19 mouse cellular contexts compared by ENCODE assay signal in the genomic region with DNA sequence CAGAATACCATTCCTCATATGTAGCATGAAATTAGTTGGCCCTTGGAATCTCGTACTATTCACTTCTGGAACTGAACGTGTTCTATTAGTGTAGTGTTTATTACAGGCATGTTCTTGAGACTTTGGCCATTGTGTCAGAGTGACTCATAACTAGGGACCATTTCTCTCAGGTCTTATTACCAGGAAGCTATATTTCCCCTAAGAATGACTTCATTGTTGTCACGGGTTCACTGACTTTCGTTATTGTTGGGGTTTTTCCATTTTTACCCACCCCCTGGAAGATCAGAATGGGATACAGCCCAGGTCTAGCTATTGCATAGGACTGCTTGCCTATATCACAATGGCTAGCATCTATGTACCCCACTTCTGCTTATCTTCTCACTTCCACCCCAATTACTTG. TPM values are rescaled to one million over a fixed set of nuclear protein-coding genes. Genes with fewer than 3 reads are reported as not detected.
A peak's percentile ranks its signal among the peaks of the same experiment; 100 is the strongest.
DNase-seq lines count a peak whose midpoint lies in the region; ATAC-seq and TF ChIP-seq lines count a peak whose summit lies in the region.
"Had no signal": no experiment of that assay in that cellular context is flagged by ENCODE, and none has a peak within 500 bp of the region (broad histone marks: within the 10 kb centered on the region; RNA-seq: fewer than 3 reads in every experiment).

No protein-coding gene starts in this region.

- H3K27ac ChIP-seq in gastrocnemius, adult 2 months: peak overlapping the region; percentile 71
- H3K27ac ChIP-seq in lung, embryonic 16.5 days (ENCODE audit: low read length): no peak overlapping the region
- peak overlapping the region; percentile 29 for H3K27ac ChIP-seq in intestine, embryonic 15.5 days
- H3K27ac ChIP-seq: forebrain, embryonic 15.5 days; hindbrain, embryonic 13.5 days; neural tube, embryonic 13.5 days had no signal

- no peak for TF ChIP-seq CTCF in gastrocnemius, adult 2 months (IDR thresholded peaks at IDR 0.05)
- TF ChIP-seq CTCF in lung, adult 2 months (IDR thresholded peaks at IDR 0.05; ENCODE audit: insufficient read depth, low read length): no peak

- no peaks in the 10 kb centered on the region for H3K36me3 ChIP-seq in lung, embryonic 16.5 days (ENCODE audit: control insufficient read depth, insufficient read depth, low read length)
- H3K36me3 ChIP-seq in intestine, embryonic 15.5 days: no peaks in the 10 kb centered on the region
- H3K36me3 ChIP-seq: forebrain, embryonic 15.5 days; hindbrain, embryonic 13.5 days; neural tube, embryonic 13.5 days had no signal

- no peak overlapping the region for H3K4me2 ChIP-seq in lung, embryonic 16.5 days (ENCODE audit: low read depth, low read length)
- H3K4me2 ChIP-seq in intestine, embryonic 15.5 days (replicated peaks): no peak overlapping the region
- H3K4me2 ChIP-seq: forebrain, embryonic 15.5 days; hindbrain, embryonic 13.5 days; liver, embryonic 11.5 days; midbrain, embryonic 11.5 days; neural tube, embryonic 13.5 days had no signal

- no peak for DNase-seq in gastrocnemius, adult 2 months
- no peak for DNase-seq in gastrocnemius, adult 8-10 months (ENCODE audit: low spot score in 2 of 2)
- no peak for DNase-seq in lung, adult 2 months
- DNase-seq in layer of hippocampus, adult 18-20 months (ENCODE audit: low spot score in 2 of 2): no peak
- DNase-seq in adrenal gland, postnatal 14 days: no peak
- no peak for DNase-seq in left cerebral cortex, adult 11 months (ENCODE audit: low spot score)
- DNase-seq: cerebellum, postnatal 10 days; heart, postnatal 10 days; kidney, postnatal 36 days; layer of hippocampus, postnatal 36 days; right cerebral cortex, postnatal 25 days; thymus, postnatal 14 days had no signal

- no peak for TF ChIP-seq POLR2A in lung, adult 2 months (IDR thresholded peaks at IDR 0.05; ENCODE audit: borderline replicate concordance, extremely low read depth, low read depth, low read length)

- intact Hi-C loops in gastrocnemius, adult 2 months (cut with DNase I): no loop called here

- no peak overlapping the region for H3K4me3 ChIP-seq in gastrocnemius, adult 2 months
- H3K4me3 ChIP-seq in lung, embryonic 16.5 days (ENCODE audit: low read length): no peak overlapping the region
- no peak overlapping the region for H3K4me3 ChIP-seq in lung, adult 2 months (replicated peaks; ENCODE audit: extremely low read depth, low read depth, low read length)
- H3K4me3 ChIP-seq in intestine, embryonic 15.5 days (replicated peaks): no peak overlapping the region
- H3K4me3 ChIP-seq: forebrain, embryonic 15.5 days; hindbrain, embryonic 13.5 days; neural tube, embryonic 13.5 days had no signal

- ATAC-seq in lung, embryonic 16.5 days (ENCODE audit: low read depth): peak; percentile 18; the same call in 1 of the 2 replicates
- ATAC-seq in intestine, embryonic 15.5 days: peak; percentile 91
- ATAC-seq: forebrain, embryonic 15.5 days had no signal

- 62% methylated on average over 4 of the region's 4 CpGs for WGBS in lung, embryonic 16.5 days
- 29% methylated on average over 4 of the region's 4 CpGs for WGBS in lung, adult 2 months
- WGBS in intestine, embryonic 15.5 days: 38% methylated on average over 4 of the region's 4 CpGs

- H3K9ac ChIP-seq in lung, embryonic 16.5 days (ENCODE audit: low read length): no peak overlapping the region
- no peak overlapping the region for H3K9ac ChIP-seq in intestine, embryonic 15.5 days
- H3K9ac ChIP-seq: forebrain, embryonic 15.5 days; hindbrain, embryonic 13.5 days; neural tube, embryonic 13.5 days had no signal

- H3K4me1 ChIP-seq in lung, embryonic 16.5 days (replicated peaks; ENCODE audit: control insufficient read depth, insufficient read depth, low read length): no peaks in the 10 kb centered on the region; the same call in 1 of the 2 replicates
- H3K4me1 ChIP-seq in lung, adult 2 months (ENCODE audit: control insufficient read depth, insufficient read depth, low read length): peaks cover 5% of the 10 kb centered on the region; the same call in 1 of the 2 replicates
- peaks cover 7% of the 10 kb centered on the region for H3K4me1 ChIP-seq in intestine, embryonic 15.5 days (replicated peaks)
- H3K4me1 ChIP-seq: forebrain, embryonic 15.5 days; hindbrain, embryonic 13.5 days; neural tube, embryonic 13.5 days had no signal

- H3K27me3 ChIP-seq in lung, embryonic 16.5 days (ENCODE audit: control insufficient read depth, insufficient read depth, low read depth, low read length): no peaks in the 10 kb centered on the region
- H3K27me3 ChIP-seq in intestine, embryonic 15.5 days (replicated peaks): no peaks in the 10 kb centered on the region
- H3K27me3 ChIP-seq: forebrain, embryonic 15.5 days; hindbrain, embryonic 13.5 days; neural tube, embryonic 13.5 days had no signal

- no peaks in the 10 kb centered on the region for H3K9me3 ChIP-seq in lung, embryonic 16.5 days (ENCODE audit: control insufficient read depth, low read length)
- H3K9me3 ChIP-seq in intestine, embryonic 15.5 days: no peaks in the 10 kb centered on the region
- H3K9me3 ChIP-seq: forebrain, embryonic 15.5 days; hindbrain, embryonic 13.5 days; neural tube, embryonic 13.5 days had no signal

RNA-seq across cellular contexts. Expression of a gene that starts 13.7 kb away (rescaled TPM):
- 1 to 10 TPM; 6.7 to 9.7 TPM for total RNA-seq in gastrocnemius, adult 2 months (2021)
- total RNA-seq in gastrocnemius, adult 8-10 months (2022): 1 to 10 TPM; 3.9 to 7.0 (median 5.7) TPM
- 26.0 and 26.9 TPM in 2 replicates for polyA plus RNA-seq in lung, embryonic 16.5 days (2015; fragmentation: Nextera tagmentation; extraction: Ambion mirVana)
- polyA plus RNA-seq in lung, adult 2 months (2012; rRNA removed): 3.4 and 5.5 TPM in 2 replicates
- 22.3 and 24.5 TPM in 2 replicates for polyA plus RNA-seq in intestine, embryonic 15.5 days (2015; fragmentation: Nextera tagmentation; extraction: Ambion mirVana)
- 10 to 100 TPM; 29.2 to 29.3 TPM for total RNA-seq in layer of hippocampus, adult 18-20 months (2021)
- total RNA-seq in adrenal gland, postnatal 14 days (2021): 30.6 and 37.2 TPM in 2 replicates

RNA-seq across cellular contexts. Expression of a gene that starts 47.2 kb away (rescaled TPM):
- 1 to 10 TPM; 3.9 to 7.7 TPM for total RNA-seq in gastrocnemius, adult 2 months (2021)
- 1 to 10 TPM; 1.3 to 5.3 (median 2.6) TPM for total RNA-seq in gastrocnemius, adult 8-10 months (2022)
- 23.3 and 24.2 TPM in 2 replicates for polyA plus RNA-seq in lung, embryonic 16.5 days (2015; fragmentation: Nextera tagmentation; extraction: Ambion mirVana)
- polyA plus RNA-seq in lung, adult 2 months (2012; rRNA removed): 6.7 and 9.5 TPM in 2 replicates
- polyA plus RNA-seq in intestine, embryonic 15.5 days (2015; fragmentation: Nextera tagmentation; extraction: Ambion mirVana): 17.0 and 21.0 TPM in 2 replicates
- 10 to 100 TPM; 19.1 to 20.1 TPM for total RNA-seq in layer of hippocampus, adult 18-20 months (2021)
- total RNA-seq in adrenal gland, postnatal 14 days (2021): 22.6 and 30.2 TPM in 2 replicates
